Mouse (Mus musculus): ENCODE results near the gene Trmo. TPM values are rescaled to one million over a fixed set of nuclear protein-coding genes. Genes with fewer than 3 reads are reported as not detected.

The Trmo gene
- polyA plus RNA-seq, 1 experiment from 2014 or later = 9.4 TPM

- WGBS = 2% methylated on average over 67 of the region's 67 CpGs
- ATAC-seq (replicated peaks) = no peak
- H3K9ac ChIP-seq = no peak overlapping the region
- H3K27ac ChIP-seq = no peak overlapping the region
- peak overlapping the region; percentile 55; the same call in 1 of the 2 replicates for H3K4me2 ChIP-seq
- H3K4me1 ChIP-seq = peaks cover 24% of the 10 kb centered on the region
- no peaks in the 10 kb centered on the region for H3K9me3 ChIP-seq
- peaks cover 97% of the 10 kb centered on the region for H3K27me3 ChIP-seq (replicated peaks)
- H3K4me3 ChIP-seq = peak overlapping the region; percentile 40
- H3K36me3 ChIP-seq (replicated peaks) = no peaks in the 10 kb centered on the region
Measured at GRCm38 (mm10) chr4:46345056-46345772, 44.0 kb downstream of the Trmo start.

GRCm38 (mm10) chr4:46344288-46344687, 44.9 kb downstream of the Trmo start:
- Histone ChIP-seq H3K4me3 (peak overlapping the region; percentile 40), H3K9ac (no peak overlapping the region)
- ATAC-seq (replicated peaks) = no peak

GRCm38 (mm10) chr4:46343596-46344260, 45.5 kb downstream of the Trmo start, which contains the start of gene Foxe1:
Gene Foxe1 (plus strand): TSS chr4:46343609.
- H3K9me3 ChIP-seq = no peaks in the 10 kb centered on the region
- H3K36me3 ChIP-seq (replicated peaks) = no peaks in the 10 kb centered on the region
- no peak within 1 kb of the TSS for H3K9ac ChIP-seq
- H3K4me2 ChIP-seq = peak within 1 kb of the TSS; percentile 55
- peaks cover 93% of the 10 kb centered on the region for H3K27me3 ChIP-seq (replicated peaks)
- peak within 1 kb of the TSS; percentile 40 for H3K4me3 ChIP-seq
- H3K27ac ChIP-seq = no peak within 1 kb of the TSS
- 1% methylated on average over 62 of the region's 70 CpGs for WGBS
- peaks cover 24% of the 10 kb centered on the region for H3K4me1 ChIP-seq
- peak; percentile 20; the same call in 1 of the 2 replicates for ATAC-seq (replicated peaks)

More at GRCm38 (mm10) chr4:46344288-46344687, 44.9 kb downstream of the Trmo start:
- no peak overlapping the region for H3K27ac ChIP-seq
- WGBS = under 1% methylated on average over 51 of the region's 51 CpGs
- H3K4me1 ChIP-seq = peaks cover 24% of the 10 kb centered on the region
- peaks cover 96% of the 10 kb centered on the region for H3K27me3 ChIP-seq (replicated peaks)
- peak overlapping the region; percentile 55 for H3K4me2 ChIP-seq
- H3K36me3 ChIP-seq (replicated peaks) = no peaks in the 10 kb centered on the region
- no peaks in the 10 kb centered on the region for H3K9me3 ChIP-seq

GRCm38 (mm10) chr4:46342711-46343286, 46.4 kb downstream of the Trmo start:
- H3K36me3 ChIP-seq (replicated peaks) = no peaks in the 10 kb centered on the region
- H3K4me2 ChIP-seq = peak overlapping the region; percentile 19
- H3K9me3 ChIP-seq = no peaks in the 10 kb centered on the region
- no peak overlapping the region for H3K9ac ChIP-seq
- 0 out of 2 replicates have a peak overlapping the region, but pooled peaks have one; percentile 14 for H3K4me3 ChIP-seq
- H3K4me1 ChIP-seq = peaks cover 24% of the 10 kb centered on the region
- WGBS = 2% methylated on average over 22 of the region's 28 CpGs
- ATAC-seq (replicated peaks) = no peak
- peaks cover 95% of the 10 kb centered on the region for H3K27me3 ChIP-seq (replicated peaks)
- H3K27ac ChIP-seq = no peak overlapping the region

DNA sequence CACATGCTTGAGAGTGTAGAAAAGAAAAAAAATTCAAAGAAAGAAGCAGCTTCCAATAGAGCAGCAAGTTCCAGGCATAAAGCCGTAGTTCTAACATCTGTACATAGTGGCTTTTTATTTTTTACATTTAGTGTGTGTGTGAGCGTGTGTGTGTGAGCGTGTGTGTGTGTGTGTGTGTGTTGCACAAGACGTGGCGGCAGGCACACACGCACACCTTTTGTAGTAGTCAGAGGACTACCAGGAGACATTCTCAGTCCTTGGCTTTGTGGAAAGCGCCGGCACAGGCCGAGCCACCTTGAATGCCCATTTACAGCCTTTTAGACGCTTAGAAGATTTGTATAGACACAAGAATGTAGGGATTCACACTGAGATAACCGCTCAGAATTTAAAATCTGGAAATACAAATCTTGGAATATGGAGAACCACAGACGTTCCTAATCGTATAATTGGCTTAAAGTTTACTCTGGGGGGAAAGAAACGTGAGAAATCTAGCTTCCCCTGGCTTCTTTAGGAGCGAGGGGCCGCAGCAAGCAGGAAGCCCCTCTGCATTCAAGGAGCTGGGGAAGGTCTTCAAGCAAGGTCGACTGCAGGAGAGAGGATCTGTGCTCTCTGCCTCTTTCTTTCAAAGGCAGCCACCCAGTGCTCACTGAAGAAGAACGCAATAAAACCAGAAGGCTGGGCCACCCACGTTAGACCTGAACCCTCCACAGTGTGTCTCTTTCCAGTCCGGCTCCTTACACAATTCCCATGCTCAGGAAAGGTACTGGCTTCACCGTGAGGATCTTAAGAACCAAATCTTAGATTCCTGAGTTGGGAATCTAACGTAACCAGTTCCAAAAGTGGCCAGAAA, 47.2 kb downstream of the Trmo start:
- 8% methylated on average over 22 of the region's 22 CpGs for WGBS
- no peak for ATAC-seq (replicated peaks)
- peaks cover 24% of the 10 kb centered on the region for H3K4me1 ChIP-seq
- H3K9me3 ChIP-seq = no peaks in the 10 kb centered on the region
- H3K4me2 ChIP-seq = peak overlapping the region; percentile 19
- no peak overlapping the region for H3K9ac ChIP-seq
- H3K27ac ChIP-seq = no peak overlapping the region
- no peaks in the 10 kb centered on the region for H3K36me3 ChIP-seq (replicated peaks)
- no peak overlapping the region for H3K4me3 ChIP-seq
- peaks cover 95% of the 10 kb centered on the region for H3K27me3 ChIP-seq (replicated peaks)

GRCm38 (mm10) chr4:46339584-46339983, 49.7 kb downstream of the Trmo start:
- H3K27me3 ChIP-seq (replicated peaks) = peaks cover 79% of the 10 kb centered on the region
- H3K4me2 ChIP-seq = no peak overlapping the region
- ATAC-seq (replicated peaks) = no peak
- under 1% methylated on average over 26 of the region's 26 CpGs for WGBS
- H3K27ac ChIP-seq = no peak overlapping the region
- H3K36me3 ChIP-seq (replicated peaks) = no peaks in the 10 kb centered on the region
- H3K9me3 ChIP-seq = no peaks in the 10 kb centered on the region
- H3K9ac ChIP-seq = no peak overlapping the region
- peaks cover 22% of the 10 kb centered on the region for H3K4me1 ChIP-seq
- H3K4me3 ChIP-seq = no peak overlapping the region

DNA sequence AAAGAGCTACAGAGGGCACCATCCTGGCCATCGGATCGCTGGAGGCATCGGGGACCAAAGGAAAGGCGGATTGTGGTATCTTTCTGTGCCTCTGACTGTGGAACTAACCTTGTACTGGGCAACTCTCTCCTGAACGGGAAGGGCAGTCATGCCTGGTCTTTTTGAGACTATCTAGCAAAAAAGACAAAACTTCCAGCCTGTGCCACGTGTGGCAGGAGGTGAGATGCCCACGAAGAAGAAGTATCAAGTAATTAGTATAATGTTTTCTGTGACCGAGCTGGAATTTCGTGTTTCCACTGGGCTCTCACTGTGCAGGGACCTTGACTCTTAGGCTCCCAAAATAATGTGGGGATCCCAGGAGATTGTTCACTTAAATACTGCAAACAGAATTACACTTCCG, 50.2 kb downstream of the Trmo start:
- 10% methylated on average over 10 of the region's 10 CpGs for WGBS
- no peak overlapping the region for H3K4me3 ChIP-seq
- H3K36me3 ChIP-seq (replicated peaks) = no peaks in the 10 kb centered on the region
- H3K27me3 ChIP-seq (replicated peaks) = peaks cover 74% of the 10 kb centered on the region
- H3K4me1 ChIP-seq = peaks cover 17% of the 10 kb centered on the region
- H3K4me2 ChIP-seq = no peak overlapping the region
- no peak for ATAC-seq (replicated peaks)
- no peak overlapping the region for H3K27ac ChIP-seq
- H3K9ac ChIP-seq = no peak overlapping the region
- no peaks in the 10 kb centered on the region for H3K9me3 ChIP-seq

DNA sequence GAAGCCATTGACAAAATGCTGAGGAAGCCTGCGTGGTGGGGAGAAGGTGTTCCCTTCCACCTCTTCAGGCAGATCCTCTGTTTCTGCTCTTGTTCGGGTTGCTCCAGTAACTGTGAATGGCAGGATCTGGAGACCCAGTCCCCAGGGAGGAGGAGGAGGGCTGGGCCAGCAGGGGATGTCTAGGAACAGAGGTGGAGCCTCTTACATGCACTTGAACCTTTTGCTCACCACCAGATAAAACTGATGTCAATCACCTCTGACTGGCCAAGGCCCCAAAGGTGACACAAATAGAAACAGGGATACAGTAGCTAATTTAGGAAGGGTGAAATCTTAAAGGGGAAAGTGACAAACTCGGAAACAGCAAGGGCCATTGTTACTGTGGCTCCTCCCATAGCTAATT, 51.2 kb downstream of the Trmo start:
- Histone ChIP-seq H3K36me3 (replicated peaks) (no peaks in the 10 kb centered on the region), H3K9ac (no peak overlapping the region), H3K27me3 (replicated peaks) (peaks cover 63% of the 10 kb centered on the region), H3K4me3 (no peak overlapping the region), H3K9me3 (no peaks in the 10 kb centered on the region), H3K4me2 (no peak overlapping the region), H3K27ac (no peak overlapping the region), H3K4me1 (peaks cover 6% of the 10 kb centered on the region)
- ATAC-seq (replicated peaks) = no peak
- WGBS = 0% methylated on average over 3 of the region's 3 CpGs

DNA sequence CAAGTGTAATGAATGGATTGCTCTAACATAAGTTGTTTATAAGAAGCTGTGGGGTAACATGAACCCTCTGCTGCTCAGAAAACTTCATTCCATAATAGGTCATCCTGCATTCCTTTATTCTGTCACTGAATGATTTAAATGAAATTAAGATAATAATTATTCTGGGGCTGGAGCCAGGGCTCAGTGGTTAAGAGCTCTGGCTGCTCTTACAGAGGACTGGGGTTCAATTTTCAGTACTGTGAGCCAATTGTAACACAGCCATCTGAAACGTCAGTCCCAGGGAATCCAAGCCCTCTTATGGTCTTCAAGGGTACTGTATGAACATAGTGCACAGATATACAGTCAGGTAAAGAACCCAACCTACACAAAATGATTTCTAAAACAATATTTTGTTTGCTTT, 53.4 kb downstream of the Trmo start:
- H3K4me2 ChIP-seq = no peak overlapping the region
- ATAC-seq (replicated peaks) = no peak
- H3K4me3 ChIP-seq = no peak overlapping the region
- 23% methylated on average over 1 of the region's 1 CpGs for WGBS
- H3K4me1 ChIP-seq = no peaks in the 10 kb centered on the region
- H3K27ac ChIP-seq = no peak overlapping the region
- no peaks in the 10 kb centered on the region for H3K9me3 ChIP-seq
- H3K27me3 ChIP-seq (replicated peaks) = peaks cover 42% of the 10 kb centered on the region
- H3K9ac ChIP-seq = no peak overlapping the region
- H3K36me3 ChIP-seq (replicated peaks) = no peaks in the 10 kb centered on the region

GRCm38 (mm10) chr4:46328906-46329305, 60.3 kb downstream of the Trmo start:
- H3K9me3 ChIP-seq = no peaks in the 10 kb centered on the region
- no peaks in the 10 kb centered on the region for H3K4me1 ChIP-seq
- no peak overlapping the region for H3K4me3 ChIP-seq
- ATAC-seq (replicated peaks) = no peak
- H3K27ac ChIP-seq = no peak overlapping the region
- H3K4me2 ChIP-seq = no peak overlapping the region
- no peaks in the 10 kb centered on the region for H3K27me3 ChIP-seq (replicated peaks)
- no peaks in the 10 kb centered on the region for H3K36me3 ChIP-seq (replicated peaks)
- WGBS = 20% methylated on average over 3 of the region's 3 CpGs
- no peak overlapping the region for H3K9ac ChIP-seq
